Mouse (Mus musculus) right cerebral cortex, postnatal 36 days (tissue): ENCODE results near the gene Obsl1.

Experiments
- DNase-seq, 2 experiments: peaks; one replicate each; pipeline ENCODE4 v3.0.0; 2022; ENCODE audit warnings: low spot score in 2 of 2, mixed read lengths in 1 of 2

Gene Obsl1

DNA sequence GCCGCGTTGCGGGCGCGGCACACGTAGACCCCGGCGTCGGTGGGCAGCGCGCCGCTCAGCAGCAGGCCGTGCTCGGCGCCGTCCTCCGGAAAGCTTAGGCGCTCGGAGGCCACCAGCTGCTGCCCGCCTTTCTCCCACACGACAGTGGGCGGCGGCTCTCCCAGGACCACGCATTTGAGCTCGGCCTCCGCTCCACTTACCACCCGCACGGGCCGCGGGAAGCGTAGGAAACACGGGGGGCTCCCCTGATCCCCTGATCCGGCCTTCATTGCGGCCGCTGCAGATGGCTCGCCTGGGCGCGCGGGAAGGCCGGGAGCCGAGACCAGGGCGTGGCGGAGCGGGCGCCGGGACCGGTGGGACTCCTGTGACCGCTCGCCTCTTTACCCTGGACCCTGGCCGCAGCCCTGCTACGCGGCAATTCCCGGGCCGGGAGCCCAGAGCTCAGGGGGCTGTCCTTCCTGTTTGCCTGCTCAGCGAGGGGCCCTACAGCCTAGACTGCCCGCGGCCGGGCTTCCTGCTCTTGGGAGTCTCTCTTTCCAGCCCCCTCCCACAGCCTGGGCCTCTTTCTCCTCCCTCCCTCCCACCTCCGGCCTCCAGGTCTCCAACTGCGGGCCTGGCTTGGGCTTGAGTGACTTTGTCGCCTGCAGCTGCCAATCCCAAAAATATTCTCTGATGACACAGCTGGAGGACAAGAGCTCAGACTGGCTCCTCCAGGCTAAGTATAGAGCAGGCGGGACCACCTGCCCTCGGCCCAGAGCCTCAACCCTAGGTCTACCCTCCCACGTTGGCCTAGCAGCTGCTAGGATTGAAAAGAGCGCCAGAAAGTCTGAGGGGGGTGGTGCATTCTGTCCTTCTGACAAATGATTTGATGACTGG, at the start of gene Obsl1:
Obsl1 (minus strand) TSS at position 497 of the 876 bp plus-strand sequence.
- no peak for DNase-seq

DNA sequence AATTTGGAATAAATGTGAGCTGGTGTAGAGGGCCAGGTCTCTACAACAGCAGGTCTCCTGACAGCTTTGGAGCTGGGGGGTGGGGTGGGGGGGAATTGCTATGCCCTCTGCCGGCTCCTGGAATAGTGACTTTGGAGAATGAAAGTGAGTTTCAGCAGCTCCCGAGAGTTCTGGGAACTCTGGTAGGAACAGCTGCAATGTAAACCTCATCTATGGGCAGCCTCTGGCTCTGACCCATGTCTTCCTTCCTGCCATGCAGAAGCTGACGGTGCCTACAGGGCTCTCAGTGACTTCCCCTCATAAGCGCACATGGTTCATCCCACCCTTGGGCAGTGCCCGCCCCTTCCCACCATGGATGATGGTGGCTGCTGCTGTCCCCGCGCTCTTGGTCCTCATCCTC, 49.4 kb upstream of the Obsl1 start:
- DNase-seq, result no peak

DNA sequence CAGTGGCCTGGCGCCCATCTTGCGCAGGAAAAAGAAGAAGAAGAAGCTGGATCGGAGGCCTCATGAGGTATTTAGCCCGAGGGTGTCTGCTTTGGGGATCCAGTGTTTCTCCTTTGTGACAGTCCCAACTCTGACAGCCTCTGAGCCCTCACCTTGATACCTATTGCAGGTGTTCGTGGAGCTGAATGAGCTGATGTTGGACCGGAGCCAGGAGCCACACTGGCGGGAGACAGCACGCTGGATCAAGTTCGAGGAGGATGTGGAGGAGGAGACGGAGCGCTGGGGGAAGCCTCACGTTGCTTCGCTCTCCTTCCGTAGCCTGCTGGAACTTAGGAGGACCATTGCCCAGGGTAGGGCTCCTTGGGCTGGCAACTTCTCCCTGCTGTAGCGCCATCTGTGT, 44.3 kb upstream of the Obsl1 start:
- no peak for DNase-seq

DNA sequence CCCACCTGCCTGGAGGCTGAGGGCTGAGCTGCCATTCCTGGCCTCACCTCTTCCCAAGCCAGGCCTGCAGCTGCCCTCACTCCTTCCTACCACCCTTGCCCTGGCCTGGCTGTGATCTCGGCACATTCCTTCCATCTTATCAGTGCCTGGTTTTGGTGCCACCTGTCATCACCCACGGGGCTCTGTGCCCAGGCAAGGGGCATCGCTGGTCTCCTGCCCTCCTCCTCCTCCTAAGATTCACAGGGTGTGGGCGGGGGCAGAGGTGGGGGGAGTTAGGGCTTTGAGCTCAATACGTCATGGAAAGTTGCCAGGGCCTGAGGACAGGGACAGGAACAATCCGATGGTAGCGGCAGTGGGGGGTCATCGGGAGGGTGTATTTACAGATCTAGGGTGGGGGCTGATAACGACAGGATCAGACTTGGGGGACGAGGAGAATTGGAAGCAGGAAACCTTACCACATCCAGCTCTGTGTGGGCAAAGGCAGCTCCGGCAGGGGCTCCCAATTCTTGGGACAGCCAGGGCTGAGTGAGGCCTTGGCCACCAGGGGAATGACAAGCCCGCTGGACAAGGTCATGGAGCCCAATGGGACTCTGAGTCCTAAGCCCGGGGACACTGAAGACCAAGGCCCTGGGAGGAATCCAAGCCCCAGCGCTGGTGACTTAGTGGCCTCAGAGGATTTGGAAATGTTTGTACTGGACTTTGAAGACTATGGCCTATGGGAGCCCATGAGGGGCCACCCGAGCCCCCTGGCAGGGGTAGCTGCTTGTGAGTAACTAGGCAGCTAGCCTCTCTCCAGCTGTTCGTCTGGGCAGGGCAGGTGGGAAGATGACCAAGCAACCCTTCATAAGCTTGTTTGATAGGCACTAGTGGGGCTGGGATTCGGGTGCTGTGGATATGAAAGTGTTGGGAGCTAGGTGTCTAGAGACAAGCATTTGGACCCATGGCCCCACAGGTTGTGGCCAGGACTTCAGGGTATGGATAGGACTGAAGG, 43.3 kb upstream of the Obsl1 start:
- DNase-seq, result no peak

DNA sequence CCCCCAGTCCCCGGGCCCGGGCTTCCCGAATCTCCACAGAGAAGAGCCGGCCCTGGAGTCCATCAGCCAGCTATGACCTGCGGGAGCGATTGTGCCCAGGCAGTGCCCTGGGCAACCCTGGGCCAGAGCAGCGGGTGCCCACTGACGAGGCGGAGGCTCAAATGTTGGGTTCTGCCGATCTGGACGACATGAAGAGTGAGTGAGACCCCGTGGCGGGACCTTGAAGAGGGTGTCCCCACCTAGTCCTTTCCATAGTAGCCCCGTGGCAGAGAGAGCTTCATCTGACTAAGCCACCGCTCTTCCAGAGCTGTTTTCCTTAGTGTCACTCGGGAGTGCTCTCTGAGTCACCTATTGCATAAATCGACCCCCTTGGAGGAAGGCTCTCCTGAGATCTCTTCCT, 42.6 kb upstream of the Obsl1 start:
- no peak for DNase-seq

DNA sequence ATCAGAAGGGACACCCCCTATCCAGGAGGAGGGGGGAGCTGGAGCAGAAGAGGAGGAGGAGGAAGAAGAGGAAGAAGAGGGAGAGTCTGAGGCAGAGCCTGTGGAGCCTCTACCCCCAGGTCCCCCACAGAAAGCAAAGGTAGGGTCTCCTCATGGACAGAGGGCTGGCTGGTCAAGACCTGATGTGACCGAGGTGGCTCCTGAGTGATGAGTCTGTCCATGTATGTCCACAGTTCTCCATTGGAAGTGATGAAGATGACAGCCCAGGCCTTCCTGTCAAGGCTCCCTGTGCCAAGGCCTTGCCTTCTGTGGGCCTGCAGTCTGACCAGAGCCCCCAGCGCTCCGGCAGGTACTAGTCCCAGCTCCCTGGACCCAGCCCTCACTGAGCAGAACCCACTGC, 41.8 kb upstream of the Obsl1 start:
- no peak for DNase-seq

DNA sequence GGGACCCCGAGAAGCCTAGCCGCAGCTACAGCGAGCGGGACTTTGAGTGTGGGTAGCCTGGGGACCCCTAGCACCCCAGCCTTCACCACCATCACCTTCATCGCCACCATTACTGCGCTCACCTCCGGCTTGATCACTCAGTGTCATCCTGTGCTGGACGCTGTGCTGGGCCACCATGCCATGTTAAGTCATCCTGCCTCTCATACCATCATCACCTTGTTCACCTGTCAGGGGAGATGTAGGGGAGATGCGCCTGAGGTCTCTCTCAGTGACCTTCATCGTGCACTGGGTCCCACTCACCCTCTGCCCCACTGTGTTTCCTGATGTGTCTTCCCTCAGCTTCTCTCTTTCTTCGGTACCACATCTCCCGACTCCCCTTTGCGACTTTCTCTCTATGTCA, 41.1 kb upstream of the Obsl1 start:
- DNase-seq, result no peak

DNA sequence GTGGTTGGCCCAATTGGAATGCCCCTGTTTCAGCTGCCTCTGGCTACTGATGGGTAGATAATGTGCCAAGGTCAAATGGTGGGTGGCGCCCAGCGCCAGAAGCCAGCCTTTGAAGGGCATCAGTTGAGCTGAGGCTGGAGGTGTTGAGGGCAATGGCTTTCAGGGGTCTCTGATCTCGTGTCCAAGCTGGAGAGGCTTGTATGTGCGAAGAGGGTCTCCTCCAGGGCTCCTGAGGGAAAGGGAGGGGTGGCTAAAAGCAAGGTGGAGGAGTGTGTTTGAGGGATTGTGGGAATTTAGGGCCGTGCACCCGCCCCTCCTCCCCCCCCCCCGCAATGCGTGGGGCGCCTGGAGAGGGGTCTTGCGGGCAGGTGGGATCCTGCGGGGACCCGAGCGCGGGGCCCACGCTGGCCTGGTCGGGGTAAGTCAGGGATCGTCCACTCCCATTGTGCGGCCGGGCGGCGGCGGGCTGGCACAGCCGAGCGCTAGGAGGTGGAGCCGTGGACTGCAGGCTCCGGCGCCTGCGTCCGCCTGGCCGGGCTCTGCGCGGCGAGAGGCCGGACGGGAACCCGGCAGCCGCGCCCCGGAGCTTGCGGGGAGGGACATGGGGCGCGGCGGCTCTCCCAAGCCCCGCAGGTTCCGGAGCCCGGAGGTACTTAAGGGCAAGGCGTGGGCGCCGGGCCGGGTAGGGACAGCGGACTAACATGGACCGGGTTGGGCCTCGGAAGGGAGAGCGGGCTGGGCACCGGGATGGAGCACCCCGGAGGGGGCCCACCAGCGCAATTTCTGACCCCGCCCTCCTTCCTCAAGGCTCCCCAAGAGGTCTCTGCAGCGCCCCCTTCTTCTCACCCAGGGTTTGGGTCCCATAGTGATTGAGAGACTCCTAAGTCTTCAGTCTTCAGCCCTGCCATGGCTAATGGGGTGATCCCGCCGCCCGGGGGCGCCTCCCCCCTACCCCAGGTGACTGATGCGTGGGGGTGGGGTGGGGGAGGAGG, 40.0 kb upstream of the Obsl1 start, which contains the start of gene Slc4a3:
Slc4a3 (plus strand) TSS at position 302 of the 992 bp plus-strand sequence.
- peak in 1 of 2 experiments; percentile 33 for DNase-seq

DNA sequence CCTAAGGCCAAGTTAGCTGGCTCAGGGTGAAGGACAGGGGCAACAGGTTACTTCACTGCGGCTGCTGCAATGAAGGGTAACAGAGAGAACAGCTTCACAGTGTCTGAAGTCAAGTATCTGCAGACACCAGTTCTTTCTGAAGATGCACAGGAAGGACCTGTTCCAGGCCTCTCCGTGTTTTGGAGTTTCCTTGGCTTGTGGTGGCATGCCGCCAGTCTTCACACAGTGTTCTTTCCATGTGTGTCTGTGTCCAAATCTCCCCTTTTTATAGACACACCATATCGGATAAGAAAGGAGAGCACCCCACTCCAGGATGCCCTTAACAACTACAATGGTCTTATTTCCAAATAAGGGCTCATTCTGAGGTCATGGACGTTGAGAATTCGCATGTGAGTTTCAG, 38.1 kb upstream of the Obsl1 start:
- DNase-seq, result no peak

DNA sequence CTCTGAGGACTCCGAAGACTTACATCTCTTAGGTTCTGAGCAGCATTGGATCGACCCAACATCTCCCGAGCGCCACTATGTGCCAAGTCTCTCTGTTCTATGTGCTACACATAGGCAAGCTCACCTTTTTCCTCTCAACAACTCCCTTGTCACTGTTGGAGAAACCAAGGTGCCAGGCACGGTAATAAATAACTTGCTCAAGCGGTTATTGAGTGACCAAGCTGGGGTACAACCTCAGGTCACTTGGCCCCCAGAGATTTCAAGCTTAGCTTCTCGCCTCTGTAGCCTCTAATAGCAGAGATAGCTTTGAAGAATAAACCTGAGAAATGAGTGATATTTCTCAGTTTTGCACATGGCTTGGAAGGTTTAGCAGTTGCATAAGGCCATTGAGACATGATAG, 35.2 kb upstream of the Obsl1 start:
- no peak for DNase-seq

DNA sequence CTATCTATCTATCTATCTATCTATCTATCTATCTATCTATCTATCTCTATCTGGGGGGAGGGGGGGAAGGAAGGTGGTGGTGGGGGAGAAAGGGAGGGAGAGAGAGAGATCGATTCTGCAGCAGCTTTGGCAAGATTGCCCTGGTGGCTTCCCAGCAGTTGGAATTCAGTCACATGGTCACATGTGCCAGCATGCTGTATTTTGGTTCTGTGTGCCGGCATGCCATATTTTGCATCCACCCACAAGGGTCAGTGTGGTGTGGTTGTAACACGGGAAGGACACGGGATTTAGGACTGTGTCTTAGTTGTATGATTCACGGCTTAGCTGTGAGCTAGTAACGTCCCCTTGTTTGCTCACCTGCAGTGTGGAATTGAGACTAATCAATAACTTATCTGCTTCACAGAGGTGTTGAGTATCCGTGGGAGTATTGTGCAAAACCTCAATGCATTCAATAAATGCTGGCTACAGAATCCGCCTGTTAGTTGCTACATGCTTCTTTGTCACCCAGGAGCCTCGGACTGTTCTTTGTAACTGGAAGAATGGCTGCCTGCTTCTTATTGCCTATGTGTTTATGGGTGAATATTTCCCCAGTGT, 32.4 kb upstream of the Obsl1 start:
- DNase-seq, result no peak

DNA sequence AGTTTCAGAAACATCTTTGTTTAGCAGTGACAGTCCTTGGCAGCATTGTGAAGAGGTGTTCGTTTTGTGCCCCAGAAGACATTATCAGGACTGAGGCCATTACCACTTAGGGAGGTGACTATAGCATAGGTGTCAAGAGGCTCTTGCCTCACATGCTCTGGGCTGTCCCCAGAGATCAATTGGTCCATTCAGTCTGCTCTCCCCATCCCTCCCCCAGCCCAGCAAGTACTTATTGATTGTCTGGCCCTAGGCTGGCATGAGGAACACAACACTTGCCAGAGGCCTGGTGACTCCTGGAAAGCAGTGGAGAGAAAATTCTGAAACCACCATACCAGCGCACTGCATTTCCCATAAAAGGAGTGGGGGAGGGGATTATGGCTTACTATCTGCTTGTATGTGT, 31.3 kb upstream of the Obsl1 start:
- DNase-seq, result no peak

DNA sequence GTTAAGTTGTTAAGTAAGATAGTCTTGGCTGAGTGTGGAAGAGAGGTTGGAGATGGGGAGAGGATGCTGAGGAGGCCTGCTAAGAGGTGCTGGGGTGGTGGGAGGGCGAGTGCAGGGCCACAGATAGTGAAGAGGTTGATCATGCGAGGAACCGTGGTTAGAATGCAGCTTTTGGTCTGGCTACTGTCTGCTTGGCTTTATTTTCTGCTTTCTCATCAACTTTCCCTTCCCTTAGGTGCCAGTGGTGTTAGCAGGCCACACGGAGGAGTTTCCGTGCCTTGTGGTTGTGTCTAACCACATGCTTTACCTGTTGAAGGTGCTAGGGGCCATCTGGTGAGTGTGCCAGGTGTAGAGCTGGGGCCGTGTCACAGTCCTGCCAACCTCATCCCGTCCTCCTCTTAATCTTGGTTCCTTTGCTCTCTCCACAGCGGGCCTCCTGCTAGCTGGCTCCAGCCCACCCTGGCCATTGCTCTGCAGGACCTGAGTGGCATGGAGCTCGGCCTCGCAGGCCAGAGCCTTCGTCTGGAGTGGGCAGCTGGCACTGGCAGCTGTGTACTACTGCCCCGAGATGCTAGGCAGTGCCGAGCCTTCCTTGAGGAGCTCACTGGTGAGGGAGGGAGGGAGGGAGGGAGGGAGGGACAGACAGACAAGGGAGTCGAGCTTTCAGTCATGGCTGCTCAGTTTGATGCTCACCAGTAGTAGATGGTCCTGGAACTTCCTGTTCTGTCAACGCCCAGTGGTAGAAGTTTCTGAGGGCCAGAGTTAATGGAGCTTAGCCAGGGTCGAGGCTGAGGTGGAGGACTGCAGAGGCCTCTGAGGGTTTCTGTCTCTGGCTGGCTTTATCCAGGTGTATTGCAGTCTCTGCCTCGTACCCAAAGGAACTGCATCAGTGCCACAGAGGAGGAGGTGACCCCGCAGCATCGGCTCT, 27.3 kb upstream of the Obsl1 start:
- DNase-seq, result no peak

DNA sequence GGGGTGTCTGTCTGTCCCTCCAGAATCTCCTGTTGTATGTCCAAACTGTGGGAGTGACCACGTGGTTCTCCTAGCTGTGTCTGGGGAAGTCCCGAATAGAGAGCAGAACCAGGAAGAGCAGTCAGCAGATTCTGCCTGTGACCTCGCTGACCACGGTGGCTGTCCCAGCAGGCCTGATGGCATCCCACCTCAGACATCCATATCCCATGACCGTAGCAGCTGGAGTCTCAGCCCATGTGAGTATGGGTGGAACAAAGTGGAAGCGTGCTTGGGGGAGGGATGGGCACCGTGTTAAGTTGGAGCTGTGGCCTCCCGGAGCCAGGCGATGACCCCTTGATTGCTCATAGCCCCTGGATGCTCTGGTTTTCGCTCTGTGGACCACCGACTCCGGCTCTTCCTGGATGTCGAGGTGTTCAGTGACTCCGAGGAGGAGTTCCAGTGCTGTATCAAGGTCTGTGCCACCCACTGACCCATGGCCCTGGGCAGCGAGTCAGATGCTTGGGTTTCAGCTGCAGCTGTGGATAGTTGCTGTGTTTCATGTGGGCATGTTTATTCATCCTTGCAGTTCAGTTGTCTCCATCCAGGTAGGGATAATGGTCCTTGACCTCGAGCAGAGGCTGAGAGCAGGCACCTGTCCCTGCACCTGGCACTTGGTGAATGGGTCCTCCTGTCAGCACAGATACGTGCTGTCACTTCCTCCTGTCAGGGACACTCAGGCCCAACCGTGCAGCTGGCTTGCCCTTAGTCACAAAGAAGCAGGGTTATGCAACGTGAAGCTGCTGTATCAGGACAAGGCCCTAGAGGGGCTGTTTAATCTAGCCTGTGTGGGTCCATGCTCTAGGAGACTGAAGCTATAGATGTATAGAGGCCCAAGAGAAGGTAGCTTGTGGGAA, 26.3 kb upstream of the Obsl1 start:
- DNase-seq, result no peak

DNA sequence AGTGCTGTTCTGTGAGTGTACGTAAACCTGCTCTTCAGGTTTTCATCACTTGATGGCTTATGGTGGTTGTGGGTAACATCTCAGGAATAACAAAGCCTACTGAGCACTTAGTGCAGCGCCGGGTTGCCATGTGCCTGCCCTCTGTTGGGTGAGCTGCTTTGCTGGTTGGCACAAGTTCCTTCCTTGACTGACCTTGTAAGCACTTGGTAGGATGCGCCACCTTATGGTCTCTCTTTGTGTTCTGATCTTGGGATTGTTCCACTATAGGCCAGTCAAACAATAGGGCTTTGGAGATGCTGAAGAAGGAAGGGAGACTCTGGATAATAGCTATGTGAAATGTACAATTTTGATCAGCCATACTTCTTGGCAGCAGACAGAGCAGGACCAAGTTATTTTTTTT, 24.3 kb upstream of the Obsl1 start:
- DNase-seq, result no peak

DNA sequence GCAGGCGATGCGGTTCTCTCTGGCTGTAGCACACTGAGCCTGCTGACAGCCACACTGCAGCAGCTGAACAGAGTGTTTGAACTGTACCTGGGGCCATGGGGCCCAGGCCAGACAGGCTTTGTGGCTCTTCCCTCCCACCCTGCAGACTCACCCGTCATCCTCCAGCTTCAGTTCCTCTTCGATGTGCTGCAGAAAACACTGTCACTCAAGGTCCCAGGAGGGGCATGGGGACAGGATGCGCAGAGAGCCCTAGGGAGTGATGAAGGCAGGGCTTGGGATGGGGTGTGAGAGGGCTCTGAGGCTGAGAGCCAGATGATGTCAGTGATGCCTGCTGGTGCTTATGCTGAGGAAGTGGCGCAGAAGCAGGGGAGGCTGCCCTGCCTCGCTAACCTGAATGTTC, 18.4 kb upstream of the Obsl1 start:
- DNase-seq, result no peak

DNA sequence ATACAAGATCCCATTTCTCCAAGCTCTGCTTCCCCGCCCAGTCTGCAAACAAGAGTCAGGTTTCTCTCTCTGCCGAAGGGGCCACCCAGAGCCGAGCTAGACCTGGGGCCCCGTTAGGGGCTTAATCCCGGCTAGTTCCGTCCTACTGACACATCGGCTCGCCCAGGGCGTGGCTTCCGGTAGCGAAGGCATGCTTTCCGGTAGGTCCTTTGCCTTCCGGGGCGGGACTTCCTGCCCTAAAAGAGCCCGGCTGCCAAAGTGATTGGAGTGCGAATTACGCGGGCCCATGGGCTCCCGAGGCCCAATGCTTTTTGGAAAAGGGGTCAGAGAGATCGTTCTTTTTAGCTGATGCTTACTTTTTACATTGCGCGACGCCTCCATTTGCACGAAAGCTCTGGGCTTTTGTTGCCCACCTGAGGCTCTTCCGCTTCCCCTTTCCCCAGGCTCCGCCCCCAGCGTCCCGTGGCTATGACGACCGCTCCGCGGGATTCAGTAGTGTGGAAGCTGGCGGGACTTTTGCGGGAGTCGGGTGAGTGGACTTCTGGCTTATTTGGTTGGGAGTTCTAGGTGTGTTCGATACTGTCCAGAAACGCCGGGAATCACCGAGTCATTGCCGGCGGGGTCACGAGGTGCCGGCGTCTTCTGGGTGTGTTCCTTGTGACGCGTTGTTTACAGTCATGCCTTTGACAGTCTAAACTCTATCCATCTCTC, 15.2 kb upstream of the Obsl1 start, which contains the start of gene Stk11ip:
Stk11ip (plus strand) TSS at position 209 of the 711 bp plus-strand sequence.
- peak; percentile 90 to 91 for DNase-seq

DNA sequence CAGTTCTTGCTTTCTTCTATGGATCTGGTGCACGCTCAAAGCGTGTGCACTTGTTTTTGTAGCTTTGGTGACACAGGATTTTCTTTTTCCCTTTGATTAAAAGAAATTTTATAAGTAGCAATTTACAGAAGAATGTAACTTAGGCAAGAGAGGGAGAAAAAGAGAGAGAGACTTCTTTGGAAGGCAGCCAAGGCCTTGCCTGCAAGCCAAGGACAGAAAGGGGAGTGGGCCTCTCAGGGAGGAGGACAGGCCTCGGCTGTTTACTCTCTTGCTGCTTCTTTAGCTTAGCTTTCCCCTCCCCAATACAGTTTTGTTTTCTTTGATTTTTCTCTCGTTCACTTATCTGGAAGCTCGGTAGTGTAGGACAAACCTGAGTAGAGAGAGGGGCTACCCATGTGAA, 13.3 kb upstream of the Obsl1 start:
- DNase-seq, result no peak
